Mouse (Mus musculus): Measurements from ENCODE around the gene Srek1ip1.

DNA sequence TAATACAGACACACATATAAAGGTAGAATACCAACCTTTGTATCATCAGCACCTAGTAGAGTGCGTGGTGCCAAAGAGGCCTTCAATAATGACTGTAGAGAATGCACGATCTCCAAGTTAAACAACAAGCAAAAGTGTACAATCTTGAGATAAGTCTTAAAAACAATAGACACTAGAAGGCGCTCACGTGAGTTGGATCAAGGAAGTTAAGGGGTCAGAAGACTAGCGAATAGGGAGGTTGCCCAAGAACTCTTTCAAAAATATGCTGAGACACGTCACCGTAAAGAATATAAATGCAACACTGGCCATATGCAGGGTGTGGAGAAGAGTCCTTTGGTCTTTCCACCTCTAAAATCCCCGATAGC lies 24.0 kb downstream of the Srek1ip1 start:
- TF ChIP-seq CTCF (IDR thresholded peaks at IDR 0.05; ENCODE audit: low read depth, low read length) (no peak), POLR2A (IDR thresholded peaks at IDR 0.05; ENCODE audit: extremely low read depth, insufficient read depth, low read length) (no peak)

All from liver, adult 2 months (tissue).